Mouse (Mus musculus) liver, postnatal 0 days (tissue): ENCODE measurements around the gene Farsb.

Experiments used
- CTCF ChIP-seq: sonication (generic); IDR thresholded peaks from 2 replicates; pipeline ENCODE4 v1.5.1; 2016; ENCODE audit warnings: antibody characterized with exemption, low read depth
- EP300 ChIP-seq: IDR thresholded peaks from 2 replicates; pipeline ENCODE4 v1.6.1; 2016; ENCODE audit warnings: antibody characterized with exemption, low read depth, mild to moderate bottlenecking

DNA sequence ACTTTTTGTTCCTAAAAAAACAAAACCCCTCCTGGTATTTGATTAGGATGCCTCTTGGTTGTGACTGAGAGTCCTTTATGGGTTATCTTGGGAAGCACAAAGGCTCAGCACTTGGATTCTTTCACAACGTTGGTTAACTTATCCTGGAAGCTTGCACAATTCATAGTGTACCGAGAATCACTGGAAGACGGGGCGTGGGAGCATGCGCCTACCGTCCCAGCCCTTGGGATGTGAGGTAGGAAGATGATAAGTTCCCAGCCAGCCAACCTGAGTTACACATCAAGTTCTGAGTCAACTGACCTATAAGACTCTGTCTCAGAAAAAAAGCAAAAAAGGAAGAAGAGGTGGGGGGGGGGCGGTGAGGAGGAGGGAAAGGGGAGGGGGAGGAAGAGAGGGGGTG, 30.2 kb upstream of the Farsb start:
- TF ChIP-seq CTCF, result no peak
- no peak for TF ChIP-seq EP300
